Mouse (Mus musculus): Measurements from ENCODE around the gene Smox. TPM values are rescaled to one million over a fixed set of nuclear protein-coding genes. Genes with fewer than 3 reads are reported as not detected.

The Smox gene
- polyA plus RNA-seq (2012; fragmentation: generic; extraction: Trizol), result 10 to 100 TPM in 1 of 2 experiments, 1 to 10 TPM in 1; 8.7 to 34.9 TPM

GRCm38 (mm10) chr2:131491196-131491595, at the start of gene Smox:
Gene Smox (plus strand): TSS chr2:131491496.

DNA sequence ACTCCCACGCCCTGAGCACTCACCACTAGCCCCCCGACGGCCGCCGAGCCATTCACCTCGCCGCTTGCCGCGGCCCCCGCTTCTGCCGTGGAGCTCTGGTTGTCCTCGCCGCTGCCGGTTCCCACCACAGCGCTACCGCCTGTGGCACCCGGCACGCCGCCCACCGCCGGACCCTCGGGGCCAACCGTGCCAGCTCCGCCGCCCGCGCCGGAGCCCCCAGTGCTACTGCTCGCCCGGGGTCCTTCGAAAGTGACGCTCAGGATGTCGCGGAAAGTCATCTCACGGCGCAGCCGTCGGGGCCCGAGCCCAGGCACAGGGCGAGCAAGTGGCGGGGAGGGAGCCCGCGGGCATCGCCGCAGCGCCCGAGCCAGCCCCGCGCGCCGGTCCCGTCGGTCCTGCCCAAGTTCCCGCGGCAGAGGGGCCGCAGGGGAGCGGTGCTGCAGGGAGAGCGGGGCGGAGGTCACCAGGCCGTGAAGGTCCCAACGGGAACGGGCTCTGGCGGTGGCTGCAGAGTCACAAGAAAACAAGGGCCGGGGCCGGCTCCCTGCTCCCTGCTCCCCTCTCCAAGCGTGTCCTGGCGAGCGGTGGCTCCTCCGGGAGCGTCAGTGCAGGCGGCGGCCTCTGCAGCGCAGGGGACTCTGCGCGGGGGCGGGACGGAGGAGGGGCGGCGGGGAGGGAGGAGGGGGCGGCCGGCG, 70.7 kb downstream of the Smox start, which contains the start of gene Adra1d:
Adra1d (minus strand) TSS at position 393 of the 695 bp plus-strand sequence.

Other genes with a start within 250 kb of the Smox start
- 10 to 100 TPM; 12.9 to 19.9 TPM for gene Pank2, start 229.0 kb upstream of the Smox start, polyA plus RNA-seq (2012; fragmentation: generic; extraction: Trizol)
- gene Rnf24, start 138.6 kb upstream of the Smox start, polyA plus RNA-seq (2012; fragmentation: generic; extraction: Trizol), result 1 to 10 TPM in 1 of 2 experiments, under 1 TPM in 1; 0.74 to 8.6 TPM
- 1 to 10 TPM; 1.5 to 6.4 TPM for gene Adra1d, start 70.8 kb downstream of the Smox start, polyA plus RNA-seq (2012; fragmentation: generic; extraction: Trizol)

All from C3H10T1/2 (cell line).